Mouse (Mus musculus) kidney, postnatal 25 days (tissue): ENCODE results near the gene Lsamp.
A peak's percentile ranks its signal among the peaks of the same experiment; 100 is the strongest.

ENCODE experiments used
- DNase-seq, 2 experiments: peaks; one replicate each; pipeline ENCODE4 v3.0.0; 2021; ENCODE audit warnings: mixed read lengths in 2 of 2

Lsamp gene

GRCm38 (mm10) chr16:41258145-41259035, 1274.2 kb downstream of the Lsamp start:
- DNase-seq, result peak; percentile 47 to 76

GRCm38 (mm10) chr16:41275999-41276671, 1292.0 kb downstream of the Lsamp start:
- DNase-seq, result no peak

- DNase-seq, result no peak
Observed at GRCm38 (mm10) chr16:41317992-41318391, 1333.8 kb downstream of the Lsamp start.

DNA sequence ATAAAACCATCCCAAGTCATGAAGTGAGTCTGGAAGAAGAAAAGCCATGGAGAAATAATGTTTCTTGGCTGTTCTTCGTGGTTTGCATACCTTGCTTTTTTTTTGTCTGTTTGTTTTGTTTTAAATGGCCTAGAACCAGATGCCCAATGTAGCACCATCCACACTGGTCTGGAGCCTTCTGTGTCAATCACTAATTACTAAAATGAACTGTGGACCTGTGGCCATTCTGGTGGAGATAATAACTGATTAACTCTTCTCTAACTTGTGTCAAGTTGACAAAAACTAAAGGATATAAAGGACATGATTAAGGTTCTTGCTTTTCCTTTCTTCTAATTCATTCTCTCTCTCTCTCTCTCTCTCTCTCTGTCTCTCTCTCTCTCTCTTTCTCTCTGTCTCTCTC, 1359.3 kb downstream of the Lsamp start:
- no peak for DNase-seq

DNA sequence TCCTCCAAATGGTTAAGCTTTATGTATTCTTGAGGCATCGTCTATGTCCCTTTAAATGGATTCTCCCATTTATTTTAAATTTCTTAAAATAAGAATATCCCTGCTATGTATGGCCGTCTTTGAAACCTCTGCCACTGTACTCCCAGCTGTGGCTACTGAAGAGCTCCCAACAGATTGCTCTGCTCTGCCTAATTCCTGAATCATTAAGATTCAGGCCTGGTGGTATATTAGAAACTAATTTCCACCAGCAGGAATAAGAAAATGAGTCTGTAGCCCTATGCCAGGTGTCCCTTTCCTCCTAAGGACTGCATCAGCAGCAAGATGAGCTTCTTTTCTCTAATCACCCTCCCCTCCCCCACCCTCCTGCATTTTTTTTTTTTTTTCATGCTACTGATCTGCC, 1381.0 kb downstream of the Lsamp start:
- no peak for DNase-seq

- DNase-seq, result no peak
Observed at GRCm38 (mm10) chr16:41383702-41384101, 1399.5 kb downstream of the Lsamp start.

- no peak for DNase-seq
Observed at GRCm38 (mm10) chr16:41384288-41384687, 1400.1 kb downstream of the Lsamp start.

DNA sequence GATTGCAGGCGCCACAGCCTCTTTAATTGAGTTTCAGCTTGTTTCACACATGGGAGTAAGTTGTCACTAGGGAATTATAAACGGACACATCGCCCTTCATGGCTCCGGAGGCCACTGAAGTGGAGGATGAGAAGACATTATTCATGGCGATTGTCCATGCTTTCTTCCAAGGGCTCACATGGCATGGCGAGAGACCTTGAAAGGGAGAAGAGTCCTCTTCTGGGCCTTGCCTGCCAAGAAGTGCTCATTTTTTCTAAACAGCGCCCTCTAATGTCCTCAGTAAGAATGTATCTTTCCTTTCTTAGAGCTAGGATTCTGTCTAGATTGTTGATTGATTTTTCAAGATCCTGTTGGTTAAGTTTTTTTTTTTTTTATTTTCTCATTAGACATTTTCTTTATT, 1424.7 kb downstream of the Lsamp start:
- peak in 1 of 2 experiments; percentile 1 for DNase-seq

DNA sequence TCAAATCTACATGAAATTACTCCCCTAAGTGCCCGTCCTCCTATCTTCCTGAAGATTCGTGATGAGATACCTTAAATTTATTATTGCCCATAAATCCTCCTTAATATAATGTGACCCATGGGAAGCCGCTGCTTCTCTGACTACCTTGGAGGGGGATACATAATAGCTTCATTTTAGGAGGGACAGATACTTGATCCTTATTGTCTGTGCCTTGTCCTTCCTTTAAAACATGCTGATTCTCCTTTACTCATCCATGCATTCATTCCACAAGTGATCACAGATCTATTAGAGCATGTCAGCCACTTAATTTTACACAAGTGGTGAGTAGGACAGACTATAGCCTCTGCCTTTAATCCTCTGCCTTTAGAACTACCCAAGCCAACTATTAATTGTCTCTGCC, 1426.5 kb downstream of the Lsamp start:
- DNase-seq, result no peak

GRCm38 (mm10) chr16:41417363-41417762, 1433.2 kb downstream of the Lsamp start:
- no peak for DNase-seq

- DNase-seq, result no peak
Observed at GRCm38 (mm10) chr16:41467391-41467790, 1483.2 kb downstream of the Lsamp start.

DNA sequence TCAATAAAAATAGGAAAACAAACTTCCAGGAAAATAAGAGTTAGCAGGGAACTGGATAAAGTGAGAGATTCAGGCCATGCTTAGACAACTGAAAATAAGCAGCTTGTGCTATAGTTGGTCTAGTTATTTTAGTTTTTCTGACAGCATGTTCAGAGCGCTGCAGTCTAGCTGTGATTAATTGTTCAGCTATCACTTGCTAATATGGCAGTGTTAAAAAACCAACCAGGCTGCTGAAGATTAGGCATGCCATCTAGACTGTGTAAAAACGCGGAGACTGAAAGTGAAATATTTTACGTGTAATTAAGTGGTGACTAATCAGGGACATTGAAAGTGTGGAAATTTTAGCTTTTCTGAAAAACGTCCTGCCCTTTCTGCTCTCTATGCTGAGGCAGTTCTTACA, 1494.5 kb downstream of the Lsamp start:
- no peak for DNase-seq

DNA sequence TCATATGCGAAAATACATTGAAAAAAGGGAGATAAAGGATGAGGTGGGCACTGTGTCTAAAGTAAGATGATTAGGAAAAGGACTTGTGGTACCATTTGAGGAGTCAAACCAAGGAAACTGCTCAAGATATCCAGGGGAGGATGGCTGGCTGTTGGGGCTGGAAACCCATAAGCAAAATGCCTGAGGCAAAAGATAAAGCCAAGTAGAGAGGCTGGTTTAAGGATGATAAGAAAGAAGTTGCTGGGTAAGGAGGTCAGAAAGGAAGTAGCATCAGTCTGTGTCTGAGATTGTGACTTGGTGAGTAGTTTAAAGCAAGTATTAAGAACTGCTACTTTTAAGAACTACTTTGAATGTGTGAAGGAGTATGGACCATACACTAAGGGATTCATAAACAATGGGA, 1497.7 kb downstream of the Lsamp start:
- no peak for DNase-seq

DNA sequence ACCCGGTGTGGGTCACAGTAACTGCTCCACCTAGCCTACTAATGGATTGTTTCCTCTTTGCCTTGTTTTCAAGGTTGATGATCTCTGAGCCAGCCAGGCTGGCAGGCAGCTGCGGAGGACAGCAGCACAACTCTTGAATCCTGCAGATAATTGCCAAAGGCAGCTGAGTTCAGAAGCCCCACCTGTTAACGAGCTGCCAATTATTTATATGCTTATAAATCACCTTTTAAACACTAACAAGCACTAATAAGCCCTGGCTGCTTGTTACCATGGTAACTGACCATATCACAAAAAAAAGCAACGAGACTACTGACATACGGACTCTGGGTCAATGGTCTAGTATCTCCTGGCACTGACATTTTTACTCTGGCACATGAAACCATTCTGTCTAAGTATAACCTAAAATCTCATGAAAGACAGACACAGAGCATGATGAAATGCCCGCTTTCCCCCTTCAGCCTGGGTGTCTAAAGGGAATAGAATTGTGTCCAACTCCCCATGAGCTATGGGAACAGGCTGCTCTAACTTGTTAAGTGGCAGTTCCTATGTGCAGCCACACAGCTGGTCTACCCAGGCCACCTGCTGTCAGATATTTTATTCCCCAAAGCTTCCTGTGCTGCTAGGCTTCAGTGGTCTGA, 1526.9 kb downstream of the Lsamp start:
- DNase-seq, result no peak

- DNase-seq, result no peak
Observed at GRCm38 (mm10) chr16:41521566-41521965, 1537.4 kb downstream of the Lsamp start.

GRCm38 (mm10) chr16:41524266-41524665, 1540.1 kb downstream of the Lsamp start:
- DNase-seq, result no peak

GRCm38 (mm10) chr16:41532661-41533551, 1548.7 kb downstream of the Lsamp start:
- no peak for DNase-seq

GRCm38 (mm10) chr16:41533686-41534085, 1549.5 kb downstream of the Lsamp start:
- DNase-seq, result no peak

DNA sequence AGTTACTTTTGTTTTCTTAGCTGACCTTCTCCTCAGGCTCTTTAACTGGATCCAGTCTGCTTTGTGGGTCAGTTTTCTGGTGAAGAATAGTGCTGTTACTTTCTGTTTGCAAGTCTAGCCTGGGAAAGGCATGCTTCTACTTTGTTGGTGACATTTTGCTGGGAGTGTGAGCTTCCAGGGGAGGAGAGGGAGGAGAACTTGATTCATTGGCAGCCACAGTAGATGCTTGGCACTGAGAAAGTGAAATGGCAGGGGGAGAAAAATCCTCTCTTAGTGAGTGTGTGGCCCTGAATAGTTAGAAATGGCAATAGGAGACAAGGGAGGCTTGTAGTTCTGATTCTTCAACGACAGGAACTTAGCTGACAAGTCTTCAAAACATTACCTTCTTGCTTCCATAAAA, 1551.6 kb downstream of the Lsamp start:
- DNase-seq, result no peak

DNA sequence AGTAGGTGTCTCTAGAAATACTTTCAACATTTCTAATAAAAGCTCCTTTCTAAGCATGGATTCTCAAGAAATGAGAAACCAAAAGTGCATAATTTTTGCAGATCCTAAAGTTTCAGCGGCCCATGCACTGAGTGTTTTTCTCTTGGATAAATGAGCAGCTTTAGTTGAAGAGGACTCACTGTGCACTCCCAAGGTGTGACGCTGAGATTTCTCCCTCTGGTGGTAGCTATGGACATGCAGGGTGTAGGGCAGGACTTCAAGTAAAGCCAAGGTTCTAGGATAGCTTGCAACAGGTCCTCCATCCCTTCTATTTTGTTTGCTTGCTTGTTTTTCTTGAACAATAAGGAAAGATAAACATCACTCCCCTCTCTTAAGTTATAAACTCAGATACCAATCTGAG, 1558.5 kb downstream of the Lsamp start:
- no peak for DNase-seq

DNA sequence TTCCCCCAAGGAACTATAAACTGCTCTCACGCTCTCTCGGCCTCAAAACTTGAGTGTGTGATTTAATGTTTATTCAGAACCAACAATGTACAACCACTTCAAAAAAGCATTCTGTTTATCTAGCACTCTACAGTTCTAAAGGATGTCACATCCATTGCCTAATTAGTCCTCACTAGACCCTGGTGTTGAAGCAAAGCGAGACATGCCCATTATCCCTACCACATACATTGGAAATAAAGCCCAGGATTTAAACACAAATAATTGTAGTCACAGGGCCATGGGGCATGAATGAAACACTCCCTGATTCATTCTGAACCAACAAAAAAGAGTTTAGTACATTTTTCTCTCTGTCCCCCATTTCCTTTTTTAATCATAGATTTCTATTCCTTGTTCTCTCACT, 1567.0 kb downstream of the Lsamp start:
- DNase-seq, result no peak

DNA sequence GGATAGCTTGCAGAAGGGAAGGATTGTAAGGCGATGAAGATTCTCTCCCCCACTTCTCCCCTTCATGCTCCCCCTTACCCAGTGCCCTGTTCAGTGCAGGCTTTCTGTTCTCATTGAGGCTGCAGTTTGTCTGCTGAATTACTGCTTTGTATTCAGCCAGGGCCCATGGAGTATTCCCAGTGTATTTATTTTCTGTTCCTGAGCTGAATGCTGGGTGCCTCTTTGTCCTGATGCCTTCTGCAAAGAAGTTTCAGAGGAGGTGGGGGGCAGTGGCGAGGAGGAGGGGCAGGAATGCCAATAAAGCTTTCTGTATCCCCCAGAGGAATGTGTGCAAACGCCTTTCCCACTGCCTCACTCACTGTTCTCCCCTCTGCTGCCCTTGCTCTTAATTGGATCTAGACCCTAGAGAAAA, 1567.7 kb downstream of the Lsamp start:
- no peak for DNase-seq

DNA sequence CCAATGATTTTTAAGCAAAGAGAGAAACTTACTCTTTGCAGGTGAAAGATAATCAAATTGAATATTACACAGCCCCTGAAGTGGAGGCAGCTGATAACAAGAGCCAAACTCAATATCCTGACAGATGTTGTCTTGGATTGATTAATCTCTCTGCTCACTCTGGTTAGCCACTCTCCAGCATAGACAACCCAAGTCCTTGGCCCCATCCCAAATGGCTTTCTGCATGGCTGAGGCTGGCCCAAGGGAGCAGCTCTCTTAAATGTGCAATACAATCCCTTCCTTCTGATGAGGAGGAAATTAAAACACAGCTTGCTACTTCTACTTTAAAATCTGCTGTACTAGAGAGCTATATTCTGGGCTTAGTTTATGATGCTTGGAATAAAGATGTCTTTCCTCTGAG, 1572.9 kb downstream of the Lsamp start:
- no peak for DNase-seq
